Mouse (Mus musculus) ES-E14 (cell line): ENCODE data around the gene Jmy. TPM values are rescaled to one million over a fixed set of nuclear protein-coding genes. Genes with fewer than 3 reads are reported as not detected.

ENCODE experiments used
- DNase-seq: peaks from one replicate; pipeline ENCODE4 v3.0.0-alpha.2; 2013; ENCODE audit warnings: low read depth, low spot score
- H3K27ac ChIP-seq: 2 replicates; pipeline ENCODE4 v1.5.1; 2012; ENCODE audit warnings: low read depth, mild to moderate bottlenecking, low read length, moderate library complexity, mixed read lengths; ENCODE audit not compliant: poor library complexity, insufficient read depth, severe bottlenecking
- H3K36me3 ChIP-seq: 2 replicates; pipeline ENCODE4 v1.6.1; 2012; ENCODE audit warnings: mild to moderate bottlenecking, low read length, moderate library complexity, mixed read lengths; ENCODE audit not compliant: control insufficient read depth, poor library complexity, insufficient read depth, severe bottlenecking
- H3K4me1 ChIP-seq, 2 experiments: fragments of 150-350 bp in 1 of 2; sonication (generic) in 1 of 2; 2 replicates each; pipeline ENCODE4 v1.6.1; 2012; ENCODE audit warnings: low read length in 2 of 2, mild to moderate bottlenecking in 1 of 2, mixed read lengths in 1 of 2; ENCODE audit not compliant: control insufficient read depth in 2 of 2, insufficient read depth in 2 of 2, poor library complexity in 1 of 2
- H3K4me3 ChIP-seq, 2 experiments: fragments of 150-350 bp in 1 of 2; sonication (generic) in 1 of 2; 2 replicates each; pipeline ENCODE4 v1.5.1; 2012; ENCODE audit warnings: low read length in 2 of 2, low read depth in 1 of 2, mild to moderate bottlenecking in 1 of 2, mixed read lengths in 1 of 2; ENCODE audit not compliant: insufficient read depth in 1 of 2, poor library complexity in 1 of 2, severe bottlenecking in 1 of 2
- H3K9ac ChIP-seq: 2 replicates; pipeline ENCODE4 v1.6.1; 2012; ENCODE audit warnings: low read depth, mild to moderate bottlenecking, low read length, mixed read lengths; ENCODE audit not compliant: poor library complexity, insufficient read depth, severe bottlenecking
- H3K9me3 ChIP-seq: fragments of 150-350 bp; sonication (generic); 2 replicates; pipeline ENCODE4 v1.6.1; 2012; ENCODE audit warnings: low read depth, mild to moderate bottlenecking, low read length; ENCODE audit not compliant: control insufficient read depth, insufficient read depth
- CHD2 ChIP-seq: IDR thresholded peaks from 2 replicates; pipeline ENCODE4 v1.6.1; 2014; ENCODE audit warnings: mild to moderate bottlenecking, low read depth, low read length, inconsistent platforms
- HCFC1 ChIP-seq: IDR thresholded peaks from 2 replicates; pipeline ENCODE4 v1.6.1; 2012; ENCODE audit warnings: low read length, inconsistent platforms, borderline replicate concordance; ENCODE audit not compliant: insufficient read depth
- MAFK ChIP-seq: IDR thresholded peaks from 2 replicates; pipeline ENCODE4 v1.6.1; 2014; ENCODE audit warnings: mild to moderate bottlenecking, low read depth, low read length, inconsistent platforms; ENCODE audit not compliant: insufficient read depth
- ZC3H11A ChIP-seq: IDR thresholded peaks from 2 replicates; pipeline ENCODE4 v1.6.1; 2012; ENCODE audit warnings: low read depth, mild to moderate bottlenecking, inconsistent platforms, low read length, borderline replicate concordance
- ZNF384 ChIP-seq: IDR thresholded peaks from 2 replicates; pipeline ENCODE4 v1.6.1; 2012; ENCODE audit warnings: low read depth, low read length, inconsistent platforms
- in situ Hi-C, 2 experiments: fragments of 600-800 bp; cut with MboI; formaldehyde crosslinking; loops; one replicate each; pipeline ENCODE4 v1.15.1; 2025; ENCODE audit warnings: low sequenced_read_pairs in 2 of 2, inconsistent platforms in 1 of 2; ENCODE audit not compliant: unreplicated experiment in 2 of 2
- total RNA-seq: library from RNA; depleted of rRNA; stranded (reverse); fragments of 300-350 nt; gene quantifications from 2 replicates; pipeline ENCODE4 v1.2.3, GENCODE M21; 2012

Jmy gene
- total RNA-seq, 1 experiment = 11.8 TPM

DNA sequence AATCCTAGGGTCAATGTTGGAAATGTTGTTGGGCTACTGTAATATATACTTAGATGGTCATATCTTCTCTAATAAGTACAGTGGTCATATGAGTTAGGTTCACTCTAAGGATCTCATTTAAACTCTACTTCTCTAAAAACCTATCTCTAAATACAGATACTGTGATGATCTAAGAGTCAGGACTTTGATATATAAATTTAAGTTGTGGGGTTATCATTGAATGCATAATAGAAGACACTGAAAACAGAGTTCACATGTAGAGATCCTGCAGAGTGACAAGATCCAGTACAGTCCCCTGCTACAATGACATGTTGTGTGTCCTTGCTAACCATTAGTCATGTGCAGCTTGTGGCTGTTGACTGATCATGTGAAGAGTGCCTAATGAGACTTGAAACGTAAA lies 114.5 kb downstream of the Jmy start:
- Histone ChIP-seq H3K4me1 (0 out of 4 replicates have a peak, but pooled peaks cover 0 to 2% of the 10 kb centered on the region in 2 experiments), H3K9me3 (no peaks in the 10 kb centered on the region), H3K9ac (no peak overlapping the region), H3K36me3 (no peaks in the 10 kb centered on the region), H3K4me3 (no peak overlapping the region), H3K27ac (no peak overlapping the region)
- no peak for TF ChIP-seq MAFK
- no peak for TF ChIP-seq ZNF384
- TF ChIP-seq HCFC1 = no peak
- TF ChIP-seq CHD2 = no peak
- TF ChIP-seq ZC3H11A = no peak
- DNase-seq = no peak
- in situ Hi-C loops = no loop called here

DNA sequence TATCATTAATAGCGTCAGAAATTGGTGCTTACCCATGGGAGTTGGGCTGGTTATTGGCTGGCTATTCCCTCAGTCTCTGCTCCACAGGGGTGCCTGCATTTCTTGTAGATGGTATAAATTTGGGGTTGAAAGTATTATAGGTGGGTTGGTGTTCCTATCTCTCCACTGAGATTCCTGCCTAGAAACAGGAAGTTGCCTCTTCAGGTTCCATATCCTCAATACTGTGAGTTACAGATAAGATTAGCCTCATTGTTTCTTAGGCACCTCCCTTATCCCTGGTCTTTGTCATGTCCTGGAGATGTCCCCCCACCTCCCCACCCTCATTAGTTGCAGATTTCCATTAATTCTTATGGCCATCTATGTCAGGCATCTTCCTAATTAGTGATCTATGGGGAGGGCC lies 115.1 kb downstream of the Jmy start:
- H3K36me3 ChIP-seq = no peaks in the 10 kb centered on the region
- 0 out of 4 replicates have a peak, but pooled peaks cover 0 to 2% of the 10 kb centered on the region in 2 experiments for H3K4me1 ChIP-seq
- no peak for TF ChIP-seq HCFC1
- no peak for TF ChIP-seq MAFK
- TF ChIP-seq CHD2 = no peak
- no peak for TF ChIP-seq ZNF384
- no peak for TF ChIP-seq ZC3H11A
- no peak for DNase-seq
- no peaks in the 10 kb centered on the region for H3K9me3 ChIP-seq
- no peak overlapping the region for H3K4me3 ChIP-seq
- no peak overlapping the region for H3K27ac ChIP-seq
- no peak overlapping the region for H3K9ac ChIP-seq
- in situ Hi-C loops = no loop called here

DNA sequence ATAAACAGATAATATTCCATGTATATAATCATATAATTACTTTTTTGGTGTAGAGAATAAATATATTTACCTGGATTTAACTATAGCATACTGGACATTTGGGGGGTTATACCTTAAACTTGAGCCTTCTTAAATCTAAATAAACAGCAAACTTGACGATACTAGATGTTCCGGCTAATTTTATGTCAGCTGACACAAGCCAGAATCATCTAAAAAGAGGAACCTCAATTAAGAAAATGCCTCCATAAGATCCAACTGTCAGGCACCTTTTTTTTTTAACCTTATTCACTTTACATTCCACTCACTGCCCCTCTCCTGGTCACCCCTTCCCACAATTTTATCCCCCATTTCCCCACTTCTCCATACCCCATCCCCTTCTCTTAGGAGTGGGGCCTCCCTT lies 116.0 kb downstream of the Jmy start:
- DNase-seq = no peak
- H3K9me3 ChIP-seq = no peaks in the 10 kb centered on the region
- H3K9ac ChIP-seq = no peak overlapping the region
- no peaks in the 10 kb centered on the region for H3K4me1 ChIP-seq
- H3K4me3 ChIP-seq = no peak overlapping the region
- H3K27ac ChIP-seq = no peak overlapping the region
- H3K36me3 ChIP-seq = no peaks in the 10 kb centered on the region
- in situ Hi-C loops = no loop called here
- TF ChIP-seq ZNF384 (no peak), HCFC1 (no peak), ZC3H11A (no peak), MAFK (no peak)

DNA sequence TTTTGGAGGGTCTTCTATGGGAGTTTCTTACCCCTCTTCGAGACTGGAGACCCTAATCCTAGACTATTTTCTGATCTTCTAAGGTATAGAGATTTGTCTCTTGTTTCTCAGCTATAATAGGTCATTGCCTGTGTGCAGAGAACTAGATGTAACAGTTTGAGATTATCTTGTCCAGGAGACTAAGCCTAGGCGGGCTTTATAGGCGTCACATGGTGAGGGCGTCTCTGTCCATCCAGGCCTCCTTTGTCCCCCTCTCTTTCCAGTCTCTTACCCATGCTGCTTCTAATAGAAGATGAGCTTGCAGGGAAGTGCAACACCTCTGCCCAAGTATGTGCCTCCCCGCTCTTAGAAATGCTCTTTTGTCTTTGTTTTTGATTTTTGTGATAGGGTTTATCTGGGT lies 116.5 kb downstream of the Jmy start:
- H3K4me3 ChIP-seq = no peak overlapping the region
- in situ Hi-C loops = no loop called here
- H3K36me3 ChIP-seq = no peaks in the 10 kb centered on the region
- no peaks in the 10 kb centered on the region for H3K9me3 ChIP-seq
- H3K4me1 ChIP-seq = no peaks in the 10 kb centered on the region
- H3K9ac ChIP-seq = no peak overlapping the region
- no peak overlapping the region for H3K27ac ChIP-seq
- TF ChIP-seq ZC3H11A (no peak), CHD2 (no peak), HCFC1 (no peak)
- no peak for DNase-seq

DNA sequence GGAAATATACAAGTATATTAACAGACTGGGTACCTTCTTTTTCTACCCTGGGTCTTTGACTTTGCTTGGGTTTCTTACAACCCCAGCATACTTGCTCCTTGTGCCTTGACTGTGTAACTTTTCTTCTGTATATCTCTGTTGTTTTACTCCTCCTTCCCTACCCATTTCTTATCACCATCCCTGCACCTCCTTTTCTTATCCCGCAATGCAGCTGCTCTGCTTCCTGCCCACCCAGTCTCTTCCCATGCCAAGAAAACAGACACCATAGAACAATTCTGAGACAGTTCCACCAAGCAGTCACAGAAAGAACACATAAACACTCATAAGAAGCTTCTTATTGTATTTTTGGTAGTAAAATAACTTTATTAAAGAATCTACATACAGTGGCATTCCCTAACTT lies 118.3 kb downstream of the Jmy start:
- DNase-seq = no peak
- H3K4me3 ChIP-seq = no peak overlapping the region
- TF ChIP-seq HCFC1 (no peak), CHD2 (no peak), MAFK (no peak), ZNF384 (no peak), ZC3H11A (no peak)
- in situ Hi-C loops = no loop called here
- H3K9ac ChIP-seq = no peak overlapping the region
- H3K27ac ChIP-seq = no peak overlapping the region
- no peaks in the 10 kb centered on the region for H3K36me3 ChIP-seq
- no peaks in the 10 kb centered on the region for H3K9me3 ChIP-seq
- no peaks in the 10 kb centered on the region for H3K4me1 ChIP-seq
